Mouse (Mus musculus): Measurements from ENCODE around the gene Bdkrb2. TPM values are rescaled to one million over a fixed set of nuclear protein-coding genes. Genes with fewer than 3 reads are reported as not detected.

Bdkrb2 gene
- polyA plus RNA-seq, 1 experiment: not detected

DNA sequence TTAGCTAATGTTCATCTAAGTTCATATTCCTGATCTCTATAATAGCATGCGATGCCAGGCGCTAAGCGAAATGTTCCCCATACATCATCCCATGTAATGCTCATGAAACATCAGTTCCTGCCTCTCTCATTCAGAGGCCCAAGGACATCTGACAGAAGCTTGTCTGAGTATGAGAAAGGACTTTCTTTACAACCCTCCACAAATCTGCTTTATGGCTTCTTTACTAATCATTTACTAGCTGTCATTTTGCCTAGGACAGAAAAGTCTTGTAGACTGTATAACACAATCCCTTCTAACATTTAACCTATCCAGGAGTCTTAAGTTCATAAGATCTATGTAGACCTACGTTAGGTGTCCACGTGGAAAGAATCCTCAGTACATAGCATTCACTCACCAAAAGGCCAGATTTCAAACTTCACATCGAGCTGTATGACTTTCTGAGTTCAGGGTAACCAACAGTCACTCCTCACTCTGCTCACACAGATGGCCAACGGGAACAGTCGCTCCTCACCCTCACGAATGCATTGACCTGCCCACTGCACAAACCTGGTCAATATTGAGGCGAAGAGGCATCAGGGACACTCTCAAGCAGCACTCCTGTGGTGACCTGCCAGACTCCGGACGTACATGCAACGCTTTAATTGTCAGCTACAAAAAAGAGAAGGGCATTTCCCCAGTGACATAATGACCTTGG is 71.5 kb downstream of the Bdkrb2 start:
- no peaks in the 10 kb centered on the region for H3K27me3 ChIP-seq (replicated peaks)
- TF ChIP-seq FLI1 (IDR thresholded peaks at IDR 0.05; ENCODE audit: low read length) (no peak), GATA1 (IDR thresholded peaks at IDR 0.05; ENCODE audit: borderline replicate concordance, low read length) (no peak)
- no peaks in the 10 kb centered on the region for H3K9me3 ChIP-seq
- no peak overlapping the region for H3K4me3 ChIP-seq (replicated peaks)
- peaks cover 85% of the 10 kb centered on the region for H3K36me3 ChIP-seq (replicated peaks; ENCODE audit: low read length)
- peaks cover 6% of the 10 kb centered on the region; the same call in 1 of the 2 replicates for H3K4me1 ChIP-seq

DNA sequence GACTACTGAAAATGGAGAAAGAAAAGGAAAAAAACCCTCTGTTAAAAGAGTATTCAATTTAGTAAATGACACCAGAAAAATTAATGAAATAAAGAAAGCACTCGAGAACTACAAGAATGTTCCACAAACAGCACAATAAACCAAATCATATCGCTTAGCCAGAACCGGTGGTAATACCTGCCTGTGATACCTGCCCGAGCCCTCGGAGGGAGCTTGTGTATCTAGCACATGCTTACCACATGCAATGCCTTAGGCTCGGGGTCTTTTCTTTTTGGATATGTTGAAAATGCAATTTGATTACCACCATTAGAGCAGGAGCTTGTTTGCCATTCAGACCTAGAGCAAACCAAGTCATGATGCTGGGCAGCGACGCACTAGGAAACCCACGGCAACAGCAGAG is 73.5 kb downstream of the Bdkrb2 start:
- Histone ChIP-seq H3K36me3 (replicated peaks; ENCODE audit: low read length) (peaks cover 100% of the 10 kb centered on the region), H3K4me1 (peaks cover 6% of the 10 kb centered on the region; the same call in 1 of the 2 replicates), H3K27me3 (replicated peaks) (no peaks in the 10 kb centered on the region), H3K9me3 (no peaks in the 10 kb centered on the region), H3K4me3 (replicated peaks) (no peak overlapping the region)
- TF ChIP-seq FLI1 (IDR thresholded peaks at IDR 0.05; ENCODE audit: low read length) (no peak), GATA1 (IDR thresholded peaks at IDR 0.05; ENCODE audit: borderline replicate concordance, low read length) (no peak)

DNA sequence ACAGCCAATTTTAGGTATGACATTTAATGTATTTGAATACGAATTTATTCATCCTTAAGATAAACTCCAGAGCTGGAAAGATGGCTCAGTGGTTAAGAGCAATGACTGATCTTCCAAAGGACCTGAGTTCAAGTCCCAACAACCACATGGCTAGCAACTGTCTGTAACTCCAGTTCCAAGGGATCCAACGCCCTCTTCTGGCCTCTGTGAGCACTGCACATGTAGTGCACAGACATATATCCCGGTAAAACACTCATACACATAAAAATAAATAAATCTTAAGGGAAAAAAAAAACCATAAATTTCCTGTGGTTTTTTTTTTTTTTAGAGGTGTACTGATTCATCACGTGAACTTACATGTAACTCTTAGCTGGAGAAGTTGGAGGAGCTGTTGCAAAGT is 74.5 kb downstream of the Bdkrb2 start:
- Histone ChIP-seq H3K4me1 (peaks cover 9% of the 10 kb centered on the region; the same call in 1 of the 2 replicates), H3K36me3 (replicated peaks; ENCODE audit: low read length) (peaks cover 100% of the 10 kb centered on the region), H3K9me3 (no peaks in the 10 kb centered on the region), H3K4me3 (replicated peaks) (no peak overlapping the region), H3K27me3 (replicated peaks) (no peaks in the 10 kb centered on the region)
- no peak for TF ChIP-seq GATA1 (IDR thresholded peaks at IDR 0.05; ENCODE audit: borderline replicate concordance, low read length)

DNA sequence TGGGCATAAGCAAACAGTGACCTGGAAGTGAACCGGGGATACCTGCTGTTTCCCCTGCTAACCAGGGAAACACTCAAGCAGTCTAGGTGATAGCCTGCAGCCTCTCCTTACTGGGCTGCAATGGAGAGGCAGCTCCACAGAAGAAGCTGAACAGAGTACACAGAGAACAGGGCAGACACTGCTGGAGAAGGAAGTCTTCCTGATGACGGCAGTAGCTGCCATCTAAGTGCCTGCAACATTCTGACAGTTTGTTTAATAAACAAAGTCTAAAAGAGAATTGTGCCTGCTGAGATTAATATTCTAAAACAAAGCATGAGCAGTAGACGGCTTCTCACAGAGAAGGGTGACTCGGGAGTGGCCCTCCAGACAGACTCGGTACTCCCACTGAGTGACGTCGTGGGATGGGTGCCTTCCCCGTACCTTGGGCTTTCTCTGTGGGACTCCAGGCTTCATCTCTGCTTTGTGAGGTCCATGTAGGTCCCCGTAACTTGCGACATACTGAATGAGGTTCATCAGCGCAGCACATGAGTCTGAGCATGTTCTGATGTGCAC is 79.8 kb downstream of the Bdkrb2 start:
- Histone ChIP-seq H3K27me3 (replicated peaks) (no peaks in the 10 kb centered on the region), H3K36me3 (replicated peaks; ENCODE audit: low read length) (peaks cover 100% of the 10 kb centered on the region), H3K4me1 (peaks cover 3% of the 10 kb centered on the region; the same call in 1 of the 2 replicates), H3K4me3 (replicated peaks) (no peak overlapping the region), H3K9me3 (no peaks in the 10 kb centered on the region)
- TF ChIP-seq FLI1 (IDR thresholded peaks at IDR 0.05; ENCODE audit: low read length) (no peak), GATA1 (IDR thresholded peaks at IDR 0.05; ENCODE audit: borderline replicate concordance, low read length) (no peak)

Other genes with a start within 250 kb of the Bdkrb2 start
- gene Tunar, start 229.4 kb upstream of the Bdkrb2 start, polyA plus RNA-seq (2012; ENCODE audit: insufficient read depth, low replicate concordance): not detected in 2 replicates
- gene D430019H16Rik, start 109.4 kb upstream of the Bdkrb2 start, polyA plus RNA-seq (2012; ENCODE audit: insufficient read depth, low replicate concordance): not detected in 2 replicates
- not detected in 2 replicates for gene Bdkrb1, start 39.9 kb downstream of the Bdkrb2 start, polyA plus RNA-seq (2012; ENCODE audit: insufficient read depth, low replicate concordance)
- 4.2 TPM in 1 of 2 replicates, not detected in the other for gene Gskip, start 121.6 kb downstream of the Bdkrb2 start, polyA plus RNA-seq (2012; ENCODE audit: insufficient read depth, low replicate concordance)
- gene Atg2b, start 122.0 kb downstream of the Bdkrb2 start, polyA plus RNA-seq (2012; ENCODE audit: insufficient read depth, low replicate concordance): 3.5 and 4.4 TPM in 2 replicates
- not detected in 2 replicates for gene Ak7, start 142.8 kb downstream of the Bdkrb2 start, polyA plus RNA-seq (2012; ENCODE audit: insufficient read depth, low replicate concordance)
- 30.8 and 73.1 TPM in 2 replicates for gene Papola, start 221.5 kb downstream of the Bdkrb2 start, polyA plus RNA-seq (2012; ENCODE audit: insufficient read depth, low replicate concordance)

Measured in megakaryocyte, embryonic 14.5 days (primary cell).